Mouse (Mus musculus): ENCODE measurements around the gene Gcnt3.

DNA sequence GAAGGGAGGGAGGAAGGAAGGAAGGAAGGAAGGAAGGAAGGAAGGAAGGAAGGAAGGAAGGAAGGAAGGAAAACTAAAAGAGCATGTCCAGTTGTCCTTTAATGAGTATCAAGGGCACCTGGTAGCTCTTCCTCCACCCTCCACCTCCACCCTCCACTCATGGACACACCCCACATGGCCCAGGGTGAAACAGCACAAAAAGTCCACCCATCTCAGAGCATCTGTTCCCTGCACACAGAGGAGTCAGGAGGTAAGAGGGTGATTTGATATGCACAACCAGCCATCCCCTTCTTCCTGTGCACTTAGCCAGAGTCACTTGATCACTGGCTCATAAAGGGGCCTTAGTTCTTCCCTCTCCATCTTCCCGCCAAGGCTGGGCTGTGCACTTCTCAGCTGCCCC lies 5.0 kb upstream of the Gcnt3 start:
- TF ChIP-seq POLR2A (IDR thresholded peaks at IDR 0.05; ENCODE audit: low read depth, low read length) (no peak), CTCF (IDR thresholded peaks at IDR 0.05; ENCODE audit: extremely low read depth, insufficient read length, insufficient replicate concordance, low read depth, low read length) (no peak)

Data from small intestine, adult 2 months (tissue).